Mouse (Mus musculus) megakaryocyte, adult 5-6 weeks (primary cell): ENCODE measurements at regions not wholly inside any gene's neighbourhood (a gene's known extent, or its start where the extent isn't known, plus 50 kb on each side); places are given as distances from the start of the nearest gene placed in this dataset.
"Not testable (repeated sequence)": the region's sequence is repeated elsewhere in the genome, so short reads cannot be mapped to it uniquely, and the experiment has no call there.

Source experiments
- ATAC-seq: 2 replicates; pipeline ENCODE4 v1.8.0; 2016; ENCODE audit warnings: mild to moderate bottlenecking, inconsistent platforms; ENCODE audit not compliant: poor library complexity, severe bottlenecking

GRCm38 (mm10) chr1:149129767-149130287, 831.3 kb downstream of the Pla2g4a start:
- no peak for ATAC-seq

GRCm38 (mm10) chr1:149129138-149129537, 832.0 kb downstream of the Pla2g4a start:
- no peak for ATAC-seq

- ATAC-seq: no peak
Observed at GRCm38 (mm10) chr1:149127709-149128108, 833.4 kb downstream of the Pla2g4a start.

GRCm38 (mm10) chr1:149103396-149103795, 857.7 kb downstream of the Pla2g4a start:
- no peak for ATAC-seq

- ATAC-seq: no peak
Observed at GRCm38 (mm10) chr1:149097426-149097825, 863.7 kb downstream of the Pla2g4a start.

GRCm38 (mm10) chr1:149074681-149075080, 886.4 kb downstream of the Pla2g4a start:
- no peak for ATAC-seq

- ATAC-seq: no peak
Observed at GRCm38 (mm10) chr1:149069570-149069969, 891.5 kb downstream of the Pla2g4a start.

GRCm38 (mm10) chr1:149063011-149063410, 898.1 kb downstream of the Pla2g4a start:
- ATAC-seq: not testable (repeated sequence)

GRCm38 (mm10) chr1:149038188-149038967, 922.7 kb downstream of the Pla2g4a start:
- ATAC-seq: peak; percentile 56

DNA sequence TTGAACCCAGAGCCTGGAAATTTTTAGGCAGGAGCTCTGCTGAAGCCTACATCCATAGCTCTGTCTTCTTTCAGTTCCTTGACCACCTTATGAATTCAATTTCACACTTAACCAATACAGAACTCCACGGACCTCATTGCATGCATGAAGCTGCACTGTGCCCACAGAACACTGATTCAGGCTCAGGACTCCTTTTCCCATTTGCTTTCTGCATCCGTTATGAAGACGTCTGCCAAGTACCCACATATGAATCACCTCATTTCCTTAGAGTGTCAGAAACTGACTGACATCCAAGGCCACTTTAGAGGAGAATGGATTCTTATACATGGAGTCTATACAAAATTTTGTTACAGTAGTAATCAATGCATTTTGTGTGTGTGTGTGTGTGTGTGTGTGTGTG, 932.8 kb downstream of the Pla2g4a start:
- ATAC-seq: no peak

DNA sequence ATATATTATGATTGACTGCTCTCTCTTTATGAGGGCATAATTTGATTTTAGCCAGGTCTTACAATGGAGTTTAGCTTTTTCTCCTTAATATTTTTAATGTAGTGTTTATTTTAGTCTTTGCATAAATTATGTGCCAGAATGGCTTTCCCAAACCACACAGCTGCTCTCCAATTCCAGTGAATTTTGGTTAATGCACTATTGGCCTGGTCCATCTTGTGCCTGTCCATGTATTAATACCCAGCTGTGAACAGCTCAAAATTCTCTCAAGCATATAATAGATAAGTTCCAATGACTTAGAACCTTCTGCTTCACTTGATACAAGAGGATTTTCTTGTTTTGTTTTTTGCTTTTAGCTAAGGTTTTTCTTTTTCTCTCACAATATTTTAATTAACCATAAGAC, 939.4 kb downstream of the Pla2g4a start:
- no peak for ATAC-seq

GRCm38 (mm10) chr1:149021273-149021672, 939.8 kb downstream of the Pla2g4a start:
- ATAC-seq: no peak

DNA sequence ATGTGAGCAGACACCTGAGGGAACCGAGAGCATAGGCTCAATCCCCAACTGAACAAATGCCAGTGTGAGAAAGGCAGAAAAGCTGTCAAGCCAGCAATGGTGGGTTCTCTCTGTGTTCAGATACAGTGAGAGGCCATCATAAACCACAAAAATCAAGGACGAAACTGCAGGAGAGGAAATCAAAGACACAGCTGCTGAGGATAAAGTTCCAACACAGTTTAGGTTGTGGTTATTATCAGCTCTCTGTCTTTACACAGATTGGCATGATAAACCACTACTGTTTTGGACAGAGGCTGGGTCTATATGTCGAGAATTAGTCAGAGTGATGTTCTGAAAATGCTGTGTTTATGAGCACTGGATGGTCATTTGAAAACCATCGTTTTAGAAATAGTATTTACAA, 946.5 kb downstream of the Pla2g4a start:
- ATAC-seq: no peak

GRCm38 (mm10) chr1:149010767-149011166, 950.3 kb downstream of the Pla2g4a start:
- no peak for ATAC-seq

- ATAC-seq: no peak
Observed at GRCm38 (mm10) chr1:149000092-149000491, 961.0 kb downstream of the Pla2g4a start.

DNA sequence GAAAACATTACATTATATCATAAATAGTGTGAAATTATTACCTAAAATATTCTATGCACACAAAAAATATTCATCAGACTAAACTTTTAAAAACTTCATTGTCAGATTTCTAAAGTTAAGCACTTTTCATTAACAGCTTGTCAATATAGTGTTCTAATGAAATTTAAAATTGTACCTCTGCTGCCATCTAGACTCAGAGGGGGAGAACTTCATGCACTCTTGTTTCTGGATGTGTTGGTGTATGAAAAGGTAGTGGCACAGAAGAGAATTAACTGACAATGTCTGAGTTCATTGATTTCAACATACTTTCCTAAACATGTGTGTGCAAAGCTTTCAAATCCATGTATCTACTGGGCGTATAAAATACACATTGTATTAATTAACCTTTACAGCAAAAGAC, 967.5 kb downstream of the Pla2g4a start:
- peak; percentile 71 for ATAC-seq

GRCm38 (mm10) chr1:148977377-148977776, 983.7 kb downstream of the Pla2g4a start:
- no peak for ATAC-seq

DNA sequence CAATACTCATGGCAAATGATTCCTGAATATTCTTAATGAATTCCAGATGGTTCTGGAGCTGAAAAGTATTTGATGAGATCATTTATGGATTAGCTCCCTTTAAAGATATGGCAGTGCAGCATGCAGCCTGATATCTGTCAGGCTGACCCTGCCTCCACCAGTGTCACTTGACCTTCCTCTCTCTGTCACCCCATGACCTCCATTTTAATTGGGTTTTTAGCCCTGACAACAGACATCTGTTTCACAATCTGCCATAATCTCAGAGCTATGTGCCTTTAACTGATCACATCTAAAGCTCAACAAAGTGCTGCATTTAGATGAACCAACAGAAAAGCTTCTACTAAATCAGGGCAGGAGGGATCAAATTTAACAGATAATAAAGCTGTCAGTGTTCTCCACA, 995.7 kb downstream of the Pla2g4a start:
- ATAC-seq: no peak

GRCm38 (mm10) chr1:148934366-148934765, 1026.7 kb downstream of the Pla2g4a start:
- no peak for ATAC-seq

GRCm38 (mm10) chr1:148924506-148924905, 1036.6 kb downstream of the Pla2g4a start:
- ATAC-seq: no peak

GRCm38 (mm10) chr1:148917062-148917461, 1044.0 kb downstream of the Pla2g4a start:
- no peak for ATAC-seq

DNA sequence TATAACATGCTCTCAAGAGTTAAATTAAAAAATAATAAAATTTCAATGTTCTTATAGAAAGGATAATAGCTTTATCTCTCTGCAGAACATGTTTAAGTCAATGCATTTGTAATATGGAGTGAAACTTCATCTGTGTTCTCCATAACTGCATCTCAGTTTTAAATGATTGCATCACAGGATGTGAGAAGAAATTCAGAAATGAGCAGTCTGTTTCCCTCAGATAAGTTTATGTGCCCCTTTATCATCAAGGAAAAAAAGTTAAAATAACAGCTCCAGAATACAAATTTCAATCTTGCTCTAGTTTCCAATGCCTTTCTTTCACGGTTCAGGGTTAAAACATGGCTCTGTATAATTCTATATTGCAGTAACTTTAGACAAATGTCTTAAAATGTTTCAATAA, 1048.3 kb downstream of the Pla2g4a start:
- no peak for ATAC-seq

- peak; percentile 80 for ATAC-seq
Observed at GRCm38 (mm10) chr1:148904067-148904466, 1057.0 kb downstream of the Pla2g4a start.
